Mouse (Mus musculus): ENCODE measurements at regions not wholly inside any gene's neighbourhood (a gene's known extent, or its start where the extent isn't known, plus 50 kb on each side); places are given as distances from the start of the nearest gene placed in this dataset.

DNA sequence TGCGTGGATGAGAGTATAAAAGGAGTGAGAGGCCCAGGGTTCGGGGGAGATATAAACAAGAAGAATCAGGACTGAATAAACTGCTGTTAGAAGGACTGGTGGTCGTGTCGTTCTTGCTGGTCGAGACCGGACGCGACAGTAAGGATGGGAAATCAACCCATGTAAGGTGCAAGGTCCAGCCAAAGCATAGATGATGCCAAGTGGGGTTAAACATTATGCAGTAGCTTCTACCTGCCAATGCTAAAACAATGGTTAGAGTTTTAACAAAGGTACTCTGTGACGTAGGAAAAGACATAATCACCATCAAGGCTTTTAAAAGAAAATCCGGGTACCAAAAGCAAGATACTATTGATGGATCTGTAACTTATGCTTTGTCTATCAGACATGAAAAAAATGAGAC lies 58.4 kb upstream of the Tmc1 start:
- no peak for DNase-seq (ENCODE audit: low read depth)

DNA sequence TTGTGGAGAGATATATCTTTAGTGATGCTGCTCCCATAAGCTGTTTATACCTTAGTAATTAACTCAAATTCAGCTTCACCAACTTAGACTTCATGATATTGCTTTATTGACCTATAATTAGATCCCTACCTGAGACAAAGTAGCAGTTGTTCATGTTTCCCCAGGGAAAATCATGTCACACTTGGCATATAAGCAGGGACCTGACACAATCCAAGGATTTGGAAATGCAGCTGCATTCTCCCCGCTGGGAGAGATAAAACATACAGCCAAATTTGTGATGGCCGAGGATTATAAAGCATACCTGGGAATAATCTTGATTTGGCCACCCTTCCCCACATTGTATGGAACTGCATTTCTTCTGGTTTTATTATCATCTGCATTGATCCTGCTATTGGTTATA lies 55.6 kb upstream of the Tmc1 start:
- DNase-seq (ENCODE audit: low read depth), result no peak

DNA sequence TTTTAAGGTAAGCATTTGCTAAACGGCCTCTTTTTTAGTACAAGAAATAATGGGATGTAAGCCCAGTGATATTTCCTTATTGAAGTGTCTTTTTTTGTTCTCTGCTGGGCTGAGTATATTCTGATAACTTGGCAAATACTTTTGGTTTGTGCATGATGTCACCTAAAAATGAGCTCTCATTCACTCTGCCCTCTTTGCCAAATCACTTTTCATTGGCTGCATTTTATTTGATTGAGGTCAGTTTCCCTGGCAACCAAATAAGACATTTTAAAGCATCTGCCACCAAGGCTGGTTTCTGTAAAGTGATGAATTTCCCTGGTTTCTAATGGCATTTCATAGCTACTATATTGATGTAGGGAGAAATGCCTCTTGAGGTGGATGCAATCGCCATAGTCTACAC lies 50.4 kb upstream of the Tmc1 start:
- no peak for DNase-seq (ENCODE audit: low read depth)
